Comparison of ENCODE assay signal across 9 mouse cellular contexts in the genomic region with DNA sequence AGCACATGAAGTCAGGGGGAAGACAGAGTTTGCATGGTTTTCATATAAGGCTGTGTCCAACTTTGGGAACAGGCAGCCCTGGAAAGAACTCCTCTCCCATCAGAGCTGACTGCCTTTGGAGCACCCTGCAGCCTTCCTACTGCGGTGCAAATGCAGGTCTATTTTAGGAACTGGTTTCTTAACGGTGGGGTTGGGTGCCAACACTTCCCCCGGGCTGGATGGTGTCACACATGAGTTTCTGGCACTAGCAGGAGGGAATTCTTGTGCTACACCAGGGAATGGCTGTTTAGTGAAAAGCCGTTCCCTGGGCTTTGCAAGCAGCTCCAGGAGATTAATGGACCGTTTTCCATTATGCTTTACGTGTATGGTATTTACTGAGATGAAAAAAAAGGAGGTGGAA. TPM values are rescaled to one million over a fixed set of nuclear protein-coding genes. Genes with fewer than 3 reads are reported as not detected.
DNase-seq lines count a peak whose midpoint lies in the region; ATAC-seq and TF ChIP-seq lines count a peak whose summit lies in the region.
"Had no signal": no experiment of that assay in that cellular context is flagged by ENCODE, and none has a peak within 500 bp of the region (broad histone marks: within the 10 kb centered on the region; RNA-seq: fewer than 3 reads in every experiment).

No protein-coding gene starts in this region.

- no peak overlapping the region for H3K4me2 ChIP-seq in lung, embryonic 14.5 days
- H3K4me2 ChIP-seq in forebrain, postnatal 0 days (ENCODE audit: low read depth), result no peak overlapping the region
- H3K4me2 ChIP-seq in heart, postnatal 0 days (ENCODE audit: low read depth, low read length), result peak overlapping the region; percentile 10; the same call in 1 of the 2 replicates

- WGBS in lung, embryonic 14.5 days, result 32% methylated on average over 6 of the region's 6 CpGs
- WGBS in forebrain, postnatal 0 days, result 6% methylated on average over 6 of the region's 6 CpGs
- 11% methylated on average over 6 of the region's 6 CpGs for WGBS in heart, postnatal 0 days

- TF ChIP-seq CTCF in lung, embryonic 14.5 days (IDR thresholded peaks at IDR 0.05; ENCODE audit: low read depth), result no peak
- TF ChIP-seq CTCF in forebrain, postnatal 0 days (IDR thresholded peaks at IDR 0.05; ENCODE audit: low read depth), result no peak
- TF ChIP-seq CTCF in heart, postnatal 0 days (IDR thresholded peaks at IDR 0.05; ENCODE audit: low read depth), result no peak

- no peaks in the 10 kb centered on the region for H3K27me3 ChIP-seq in lung, embryonic 14.5 days (ENCODE audit: insufficient read depth, low read length)
- H3K27me3 ChIP-seq in forebrain, postnatal 0 days (ENCODE audit: insufficient read depth, low read length), result no peaks in the 10 kb centered on the region
- H3K27me3 ChIP-seq in heart, postnatal 0 days (ENCODE audit: control insufficient read depth, insufficient read depth, low read length), result no peaks in the 10 kb centered on the region

- no peak for DNase-seq in lung, embryonic 14.5 days
- no peak for DNase-seq in lung, postnatal 25 days (ENCODE audit: low spot score)
- peak; percentile 64 for DNase-seq in forebrain, postnatal 0 days
- DNase-seq in heart, postnatal 0 days (ENCODE audit: low spot score), result peak; percentile 85
- DNase-seq in layer of hippocampus, adult 9-10 months (ENCODE audit: low spot score), result peak; percentile 42
- peak; percentile 79 to 86 for DNase-seq in right cerebral cortex, postnatal 10 days (ENCODE audit: low spot score in 2 of 2)
- DNase-seq in retina, postnatal 1 day, result no peak
- DNase-seq in urinary bladder, postnatal 4 days (ENCODE audit: low spot score in 2 of 2), result no peak

- peak overlapping the region; percentile 58; the same call in 1 of the 2 replicates for H3K27ac ChIP-seq in lung, embryonic 14.5 days (ENCODE audit: low read depth)
- H3K27ac ChIP-seq in forebrain, postnatal 0 days (ENCODE audit: low read depth, low read length), result peak overlapping the region; percentile 54
- peak overlapping the region; percentile 85 for H3K27ac ChIP-seq in heart, postnatal 0 days (ENCODE audit: low read depth)
- H3K27ac ChIP-seq: liver, embryonic 14.5 days had no signal

- H3K4me1 ChIP-seq in lung, embryonic 14.5 days (ENCODE audit: insufficient read depth), result 0 out of 2 replicates have a peak, but pooled peaks cover 5% of the 10 kb centered on the region
- H3K4me1 ChIP-seq in forebrain, postnatal 0 days (ENCODE audit: insufficient read depth), result 0 out of 2 replicates have a peak, but pooled peaks cover 17% of the 10 kb centered on the region
- peaks cover 44% of the 10 kb centered on the region for H3K4me1 ChIP-seq in heart, postnatal 0 days (ENCODE audit: control insufficient read depth, insufficient read depth)

- H3K36me3 ChIP-seq in lung, embryonic 14.5 days (ENCODE audit: insufficient read depth), result 0 out of 2 replicates have a peak, but pooled peaks cover 2% of the 10 kb centered on the region
- peaks cover 9% of the 10 kb centered on the region; the same call in 1 of the 2 replicates for H3K36me3 ChIP-seq in forebrain, postnatal 0 days (ENCODE audit: insufficient read depth)
- H3K36me3 ChIP-seq in heart, postnatal 0 days (replicated peaks; ENCODE audit: control insufficient read depth, insufficient read depth, low read length), result 0 out of 2 replicates have a peak, but pooled peaks cover 7% of the 10 kb centered on the region

- no peak overlapping the region for H3K4me3 ChIP-seq in lung, embryonic 14.5 days (ENCODE audit: low read depth, low read length)
- H3K4me3 ChIP-seq in forebrain, postnatal 0 days (ENCODE audit: low read depth, low read length), result no peak overlapping the region
- no peak overlapping the region for H3K4me3 ChIP-seq in heart, postnatal 0 days (ENCODE audit: low read depth, low read length)

- H3K9ac ChIP-seq in lung, embryonic 14.5 days, result no peak overlapping the region
- no peak overlapping the region for H3K9ac ChIP-seq in forebrain, postnatal 0 days
- H3K9ac ChIP-seq in heart, postnatal 0 days (replicated peaks; ENCODE audit: low read depth, low read length), result 0 out of 2 replicates have a peak overlapping the region, but pooled peaks have one; percentile 8
- H3K9ac ChIP-seq: liver, embryonic 14.5 days had no signal

- no peak for TF ChIP-seq EP300 in heart, postnatal 0 days (IDR thresholded peaks at IDR 0.05; ENCODE audit: low read depth)

- no peaks in the 10 kb centered on the region for H3K9me3 ChIP-seq in lung, embryonic 14.5 days (ENCODE audit: low read depth, low read length)
- H3K9me3 ChIP-seq in forebrain, postnatal 0 days (ENCODE audit: low read length), result no peaks in the 10 kb centered on the region
- H3K9me3 ChIP-seq in heart, postnatal 0 days (replicated peaks; ENCODE audit: control insufficient read depth, low read length), result no peaks in the 10 kb centered on the region

- ATAC-seq in lung, embryonic 14.5 days (ENCODE audit: insufficient read depth), result no peak
- peak; percentile 79 for ATAC-seq in forebrain, postnatal 0 days
- peak; percentile 83 for ATAC-seq in heart, postnatal 0 days (ENCODE audit: insufficient read depth, low read depth)

RNA-seq across cellular contexts. Expression of gene Fzd5, which starts 54.3 kb away (rescaled TPM):
- polyA plus RNA-seq in lung, embryonic 14.5 days (2014; fragmentation: Nextera tagmentation; extraction: Ambion mirVana), result 2.0 and 2.6 TPM in 2 replicates
- total RNA-seq in forebrain, postnatal 0 days (2014; rRNA removed), result 1.6 and 4.7 TPM in 2 replicates
- 0.21 and 0.35 TPM in 2 replicates for polyA plus RNA-seq in forebrain, postnatal 0 days (2015; fragmentation: Nextera tagmentation; extraction: Ambion mirVana)
- 6.0 and 17.9 TPM in 2 replicates for total RNA-seq in heart, postnatal 0 days (2014; rRNA removed; ENCODE audit: low replicate concordance)
- 1.3 and 1.4 TPM in 2 replicates for polyA plus RNA-seq in heart, postnatal 0 days (2015; fragmentation: Nextera tagmentation; extraction: Ambion mirVana)

Comparison
In these comparisons a context has a peak if more than half of its experiments do, and no peak if none do; other contexts are left out.
1. DNase-seq: peak in forebrain, postnatal 0 days (single experiment), heart, postnatal 0 days (single experiment), layer of hippocampus, adult 9-10 months (single experiment) and right cerebral cortex, postnatal 10 days (2 of 2); none in lung, embryonic 14.5 days (single experiment), lung, postnatal 25 days (single experiment), retina, postnatal 1 day (single experiment) and urinary bladder, postnatal 4 days (0 of 2).
2. Peak in every context shown above with its lines, with median percentiles within 50 percentile points of each other: H3K27ac ChIP-seq.